Mouse (Mus musculus) liver, embryonic 14 days (tissue): ENCODE data around the gene Prim1. TPM values are rescaled to one million over a fixed set of nuclear protein-coding genes. Genes with fewer than 3 reads are reported as not detected.

ENCODE experiments used
- polyA plus RNA-seq: library from polyadenylated mRNA; depleted of rRNA; stranded (reverse); fragments of >200 nt; gene quantifications from 2 replicates; pipeline ENCODE4 v1.2.3, GENCODE M21; 2012; rRNA removed

The Prim1 gene
- polyA plus RNA-seq: 45.2 and 51.2 TPM in 2 replicates

GRCm38 (mm10) chr10:128015068-128015934, at the start of gene Prim1:
Gene Prim1, plus strand, starts transcription at chr10:128015168.

GRCm38 (mm10) chr10:128007446-128007845, 7.5 kb upstream of the Prim1 start, which contains the start of gene Hsd17b6:
Gene Hsd17b6, minus strand, starts transcription at chr10:128007611.

GRCm38 (mm10) chr10:128058601-128059151, 43.7 kb downstream of the Prim1 start, which contains the start of gene Ptges3:
Gene Ptges3, plus strand, starts transcription at chr10:128058954.

Other genes starting within 250 kb of the Prim1 start
- gene Rdh9, start 238.8 kb upstream of the Prim1 start, polyA plus RNA-seq: 0.02 and 0.05 TPM in 2 replicates
- 0.01 and 0.02 TPM in 2 replicates for gene Rdh16, start 214.0 kb upstream of the Prim1 start, polyA plus RNA-seq
- gene Rdh19, start 165.2 kb upstream of the Prim1 start, polyA plus RNA-seq: 0.02 and 0.05 TPM in 2 replicates
- 0.09 and 0.12 TPM in 2 replicates for gene Rdh16f2, start 148.7 kb upstream of the Prim1 start, polyA plus RNA-seq
- gene Rdh7, start 126.4 kb upstream of the Prim1 start, polyA plus RNA-seq: 1.0 and 1.3 TPM in 2 replicates
- 0.02 TPM in 1 of 2 replicates, not detected in the other for gene Sdr9c7, start 116.7 kb upstream of the Prim1 start, polyA plus RNA-seq
- gene Hsd17b6, start 7.6 kb upstream of the Prim1 start, polyA plus RNA-seq: 0.10 TPM in 1 of 2 replicates, not detected in the other
- gene Naca, start 20.4 kb downstream of the Prim1 start, polyA plus RNA-seq: 343 and 396 TPM in 2 replicates
- 45.9 and 53.1 TPM in 2 replicates for gene Ptges3, start 43.8 kb downstream of the Prim1 start, polyA plus RNA-seq
- gene Atp5b, start 68.1 kb downstream of the Prim1 start, polyA plus RNA-seq: 942 and 1,051 TPM in 2 replicates
- 9.0 and 10.6 TPM in 2 replicates for gene Baz2a, start 76.4 kb downstream of the Prim1 start, polyA plus RNA-seq
- 10.2 and 10.3 TPM in 2 replicates for gene Rbms2, start 165.1 kb downstream of the Prim1 start, polyA plus RNA-seq
- 4.7 and 5.8 TPM in 2 replicates for gene Gls2, start 179.3 kb downstream of the Prim1 start, polyA plus RNA-seq
- 11.3 and 14.6 TPM in 2 replicates for gene Spryd4, start 196.6 kb downstream of the Prim1 start, polyA plus RNA-seq
- 0.02 TPM in 2 replicates for gene Mip, start 210.7 kb downstream of the Prim1 start, polyA plus RNA-seq
- 11.7 and 14.6 TPM in 2 replicates for gene Timeless, start 216.9 kb downstream of the Prim1 start, polyA plus RNA-seq
- 0.76 and 0.77 TPM in 2 replicates for gene Apon, start 238.9 kb downstream of the Prim1 start, polyA plus RNA-seq